Mouse (Mus musculus) adrenal gland, postnatal 4 days (tissue): ENCODE measurements around the gene Mecp2. TPM values are rescaled to one million over a fixed set of nuclear protein-coding genes. Genes with fewer than 3 reads are reported as not detected.
A peak's percentile ranks its signal among the peaks of the same experiment; 100 is the strongest.

ENCODE experiments used
- DNase-seq, 2 experiments: peaks; one replicate each; pipeline ENCODE4 v3.0.0; 2021 to 2022; ENCODE audit warnings: low spot score in 2 of 2, mixed read lengths in 2 of 2
- microRNA-seq: library from miRNA; unstranded; fragments of <30 nt; microRNA quantifications from one replicate; pipeline ENCODE4 v1.2.0, GENCODE M21; 2021
- total RNA-seq, 2 experiments: library from RNA; stranded (reverse); gene quantifications; 2 replicates each; pipeline ENCODE4 v1.2.3; 2021

Mecp2 gene
- total RNA-seq, 2 experiments from 2014 or later: 41.1 to 45.1 TPM

- no peak for DNase-seq
Observed at GRCm38 (mm10) chrX:74022795-74023187, 112.4 kb downstream of the Mecp2 start.

GRCm38 (mm10) chrX:74014597-74014996 is 120.6 kb downstream of the Mecp2 start:
- DNase-seq: no peak

- no peak for DNase-seq
Observed at GRCm38 (mm10) chrX:74008063-74008462, 127.1 kb downstream of the Mecp2 start.

- DNase-seq: no peak
Observed at GRCm38 (mm10) chrX:74006401-74006800, 128.8 kb downstream of the Mecp2 start.

GRCm38 (mm10) chrX:74003644-74004043 is 131.5 kb downstream of the Mecp2 start:
- DNase-seq: no peak

- no peak for DNase-seq
Observed at GRCm38 (mm10) chrX:74001024-74001423, 134.1 kb downstream of the Mecp2 start.

GRCm38 (mm10) chrX:73998911-73999869 is 136.0 kb downstream of the Mecp2 start:
- DNase-seq: no peak

- no peak for DNase-seq
Observed at GRCm38 (mm10) chrX:73977783-73978182, 157.4 kb downstream of the Mecp2 start.

Small RNA genes lying within 50 kb of the gene (microRNA-seq; reads per million reads assigned to microRNA genes)
- 4.7 reads per million, percentile 13 among the genes with 10 or more reads in this experiment for gene Mir5132
- gene Mir718: not detected

Other genes with a start within 250 kb of the Mecp2 start
- under 1 TPM in 1 of 2 experiments, not detected in 1; 0.76 TPM for gene Avpr2, start 243.3 kb downstream of the Mecp2 start, total RNA-seq
- 10 to 100 TPM; 27.6 to 45.7 TPM for gene L1cam, start 239.3 kb downstream of the Mecp2 start, total RNA-seq
- 10 to 100 TPM in 1 of 2 experiments, 1 to 10 TPM in 1; 6.6 to 10.1 TPM for gene Arhgap4, start 213.5 kb downstream of the Mecp2 start, total RNA-seq
- gene Naa10, start 213.4 kb downstream of the Mecp2 start, total RNA-seq: 100 to 1,000 TPM in 1 of 2 experiments, 10 to 100 TPM in 1; 98.4 to 104 TPM
- gene Renbp, start 204.5 kb downstream of the Mecp2 start, total RNA-seq: 10 to 100 TPM; 30.4 to 30.8 TPM
- 10 to 100 TPM; 93.9 to 95.8 TPM for gene Hcfc1, start 169.0 kb downstream of the Mecp2 start, total RNA-seq
- 100 to 1,000 TPM; 127 to 128 TPM for gene Irak1, start 111.4 kb downstream of the Mecp2 start, total RNA-seq
- gene Opn1mw, start 7.9 kb downstream of the Mecp2 start, total RNA-seq: not detected
- not detected for gene Tex28, start 32.5 kb upstream of the Mecp2 start, total RNA-seq
- gene Tktl1, start 41.9 kb upstream of the Mecp2 start, total RNA-seq: not detected
- 100 to 1,000 TPM; 207 to 261 TPM for gene Flna, start 114.5 kb upstream of the Mecp2 start, total RNA-seq
- gene Emd, start 119.3 kb upstream of the Mecp2 start, total RNA-seq: 10 to 100 TPM; 46.9 to 51.7 TPM
- 100 to 1,000 TPM; 472 to 522 TPM for gene Rpl10, start 135.4 kb upstream of the Mecp2 start, total RNA-seq
- gene Taz, start 146.5 kb upstream of the Mecp2 start, total RNA-seq: 100 to 1,000 TPM in 1 of 2 experiments, 10 to 100 TPM in 1; 95.2 to 102 TPM
- gene Dnase1l1, start 147.0 kb upstream of the Mecp2 start, total RNA-seq: 10 to 100 TPM; 13.5 to 16.4 TPM
- 100 to 1,000 TPM; 135 to 140 TPM for gene Atp6ap1, start 161.7 kb upstream of the Mecp2 start, total RNA-seq
- gene Gdi1, start 169.6 kb upstream of the Mecp2 start, total RNA-seq: 100 to 1,000 TPM; 153 to 190 TPM
- 10 to 100 TPM; 49.7 to 55.5 TPM for gene Fam50a, start 177.7 kb upstream of the Mecp2 start, total RNA-seq
- 10 to 100 TPM; 17.4 to 22.7 TPM for gene Plxna3, start 193.7 kb upstream of the Mecp2 start, total RNA-seq
- 10 to 100 TPM; 64.0 to 74.8 TPM for gene Lage3, start 218.3 kb upstream of the Mecp2 start, total RNA-seq
- 10 to 100 TPM; 52.7 to 56.9 TPM for gene Ubl4a, start 237.9 kb upstream of the Mecp2 start, total RNA-seq
- 10 to 100 TPM; 13.7 to 17.5 TPM for gene Slc10a3, start 238.0 kb upstream of the Mecp2 start, total RNA-seq